Mouse (Mus musculus): ENCODE data around the gene Scd4. TPM values are rescaled to one million over a fixed set of nuclear protein-coding genes. Genes with fewer than 3 reads are reported as not detected.
A peak's percentile ranks its signal among the peaks of the same experiment; 100 is the strongest.

Scd4 gene
- polyA plus RNA-seq, 1 experiment, result 0.20 TPM

DNA sequence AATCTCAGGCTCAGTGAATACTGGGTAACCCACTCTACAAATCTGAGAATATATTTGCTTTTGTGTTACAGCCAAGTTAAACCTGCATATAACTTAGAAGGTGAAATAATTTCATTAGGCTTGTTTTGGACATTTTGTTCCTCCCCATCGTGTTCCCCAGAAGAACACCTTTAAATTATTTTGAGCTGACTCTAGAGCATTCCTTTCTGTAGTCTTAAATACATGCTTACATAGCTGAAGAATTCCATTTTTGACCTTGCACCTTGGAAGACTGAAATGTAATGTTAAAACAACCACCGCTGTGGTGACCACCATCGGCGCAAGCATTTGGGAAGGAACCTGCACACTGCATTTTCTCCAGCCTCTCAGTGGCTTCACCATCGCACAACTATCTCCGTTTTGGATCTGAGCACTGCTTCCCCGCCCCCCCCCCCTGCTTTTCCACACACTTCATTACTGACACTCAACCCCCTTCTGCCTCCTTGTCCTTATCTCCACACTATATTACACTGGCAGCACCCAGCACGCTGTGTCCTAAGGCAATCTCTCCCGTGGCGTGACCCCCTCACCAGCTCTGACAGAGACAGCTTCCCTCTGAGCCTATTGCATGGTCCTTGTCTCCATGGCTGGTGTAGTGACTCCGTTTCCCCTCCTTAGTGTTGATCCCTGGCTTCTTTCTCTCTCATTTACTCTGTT is 45.3 kb upstream of the Scd4 start:
- H3K27ac ChIP-seq (ENCODE audit: insufficient read depth, low read length), result no peak overlapping the region
- H3K27me3 ChIP-seq (ENCODE audit: control insufficient read depth, insufficient read depth, low read length), result no peaks in the 10 kb centered on the region
- no peaks in the 10 kb centered on the region for H3K36me3 ChIP-seq (ENCODE audit: control insufficient read depth, insufficient read depth, low read length)
- TF ChIP-seq CTCF (IDR thresholded peaks at IDR 0.05; ENCODE audit: extremely low read depth, insufficient read depth, insufficient read length, insufficient replicate concordance), result no peak
- no peak for TF ChIP-seq POLR2A (IDR thresholded peaks at IDR 0.05; ENCODE audit: low read depth, low read length)
- no peak for DNase-seq (ENCODE audit: low read depth in 1 of 2, low spot score in 2 of 2)
- H3K4me3 ChIP-seq (ENCODE audit: extremely low read depth, insufficient read depth, insufficient read length), result no peak overlapping the region
- H3K4me1 ChIP-seq (ENCODE audit: control insufficient read depth, insufficient read depth, insufficient read length), result peaks cover 12% of the 10 kb centered on the region; the same call in 1 of the 2 replicates
- 90% methylated on average over 11 of the region's 11 CpGs for WGBS

DNA sequence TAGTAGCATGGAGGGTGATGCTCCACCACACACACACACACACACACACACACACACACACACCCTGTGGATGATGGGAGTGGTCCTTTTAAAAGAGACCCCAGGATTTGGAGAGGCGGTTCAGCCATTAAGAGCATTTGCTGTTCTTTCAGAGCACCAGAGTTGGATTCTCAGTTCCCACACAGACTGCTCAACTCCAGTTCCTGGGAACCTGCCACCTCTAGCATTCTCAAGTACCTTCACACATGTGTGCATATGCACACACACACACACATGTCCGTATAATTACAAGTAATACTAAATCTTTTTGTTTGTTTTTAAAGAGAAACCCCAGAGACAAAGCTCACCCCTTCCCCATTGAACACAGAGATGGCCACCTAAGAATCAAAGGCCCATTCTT is 40.8 kb upstream of the Scd4 start:
- no peak for DNase-seq (ENCODE audit: low read depth in 1 of 2, low spot score in 2 of 2)
- TF ChIP-seq POLR2A (IDR thresholded peaks at IDR 0.05; ENCODE audit: low read depth, low read length), result no peak
- Histone ChIP-seq H3K27me3 (ENCODE audit: control insufficient read depth, insufficient read depth, low read length) (no peaks in the 10 kb centered on the region), H3K4me3 (ENCODE audit: extremely low read depth, insufficient read depth, insufficient read length) (no peak overlapping the region), H3K27ac (ENCODE audit: insufficient read depth, low read length) (0 out of 2 replicates have a peak overlapping the region, but pooled peaks have one; percentile 10), H3K4me1 (ENCODE audit: control insufficient read depth, insufficient read depth, insufficient read length) (peaks cover 13% of the 10 kb centered on the region; the same call in 1 of the 2 replicates), H3K36me3 (ENCODE audit: control insufficient read depth, insufficient read depth, low read length) (0 out of 2 replicates have a peak, but pooled peaks cover under 1% of the 10 kb centered on the region)
- WGBS, result 80% methylated on average over 2 of the region's 2 CpGs

DNA sequence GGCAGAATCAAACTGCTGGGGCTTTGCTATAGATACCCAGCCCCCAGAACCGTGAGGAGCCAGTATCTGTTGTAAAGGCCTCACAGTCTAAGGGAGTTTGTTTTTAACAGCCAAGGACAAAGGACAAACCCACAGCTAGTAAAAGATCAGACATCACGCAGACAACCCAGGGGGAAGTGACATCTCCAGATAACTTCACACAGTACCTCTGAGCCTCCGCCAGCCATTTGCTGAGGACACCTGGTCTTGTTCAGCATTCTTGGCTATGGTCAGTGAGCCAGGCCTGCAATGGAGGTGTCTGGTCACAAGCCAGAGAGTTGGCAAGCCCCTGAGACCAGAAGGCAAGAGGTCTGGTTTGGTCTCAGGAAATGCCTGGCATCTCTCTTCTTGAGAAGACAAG is 40.4 kb upstream of the Scd4 start:
- 48% methylated on average over 3 of the region's 3 CpGs for WGBS
- TF ChIP-seq POLR2A (IDR thresholded peaks at IDR 0.05; ENCODE audit: low read depth, low read length) (no peak), CTCF (IDR thresholded peaks at IDR 0.05; ENCODE audit: extremely low read depth, insufficient read depth, insufficient read length, insufficient replicate concordance) (no peak)
- DNase-seq (ENCODE audit: low read depth in 1 of 2, low spot score in 2 of 2), result no peak
- H3K36me3 ChIP-seq (ENCODE audit: control insufficient read depth, insufficient read depth, low read length), result 0 out of 2 replicates have a peak, but pooled peaks cover 2% of the 10 kb centered on the region
- no peaks in the 10 kb centered on the region for H3K27me3 ChIP-seq (ENCODE audit: control insufficient read depth, insufficient read depth, low read length)
- peak overlapping the region; percentile 10; the same call in 1 of the 2 replicates for H3K27ac ChIP-seq (ENCODE audit: insufficient read depth, low read length)
- peaks cover 15% of the 10 kb centered on the region; the same call in 1 of the 2 replicates for H3K4me1 ChIP-seq (ENCODE audit: control insufficient read depth, insufficient read depth, insufficient read length)
- H3K4me3 ChIP-seq (ENCODE audit: extremely low read depth, insufficient read depth, insufficient read length), result no peak overlapping the region

DNA sequence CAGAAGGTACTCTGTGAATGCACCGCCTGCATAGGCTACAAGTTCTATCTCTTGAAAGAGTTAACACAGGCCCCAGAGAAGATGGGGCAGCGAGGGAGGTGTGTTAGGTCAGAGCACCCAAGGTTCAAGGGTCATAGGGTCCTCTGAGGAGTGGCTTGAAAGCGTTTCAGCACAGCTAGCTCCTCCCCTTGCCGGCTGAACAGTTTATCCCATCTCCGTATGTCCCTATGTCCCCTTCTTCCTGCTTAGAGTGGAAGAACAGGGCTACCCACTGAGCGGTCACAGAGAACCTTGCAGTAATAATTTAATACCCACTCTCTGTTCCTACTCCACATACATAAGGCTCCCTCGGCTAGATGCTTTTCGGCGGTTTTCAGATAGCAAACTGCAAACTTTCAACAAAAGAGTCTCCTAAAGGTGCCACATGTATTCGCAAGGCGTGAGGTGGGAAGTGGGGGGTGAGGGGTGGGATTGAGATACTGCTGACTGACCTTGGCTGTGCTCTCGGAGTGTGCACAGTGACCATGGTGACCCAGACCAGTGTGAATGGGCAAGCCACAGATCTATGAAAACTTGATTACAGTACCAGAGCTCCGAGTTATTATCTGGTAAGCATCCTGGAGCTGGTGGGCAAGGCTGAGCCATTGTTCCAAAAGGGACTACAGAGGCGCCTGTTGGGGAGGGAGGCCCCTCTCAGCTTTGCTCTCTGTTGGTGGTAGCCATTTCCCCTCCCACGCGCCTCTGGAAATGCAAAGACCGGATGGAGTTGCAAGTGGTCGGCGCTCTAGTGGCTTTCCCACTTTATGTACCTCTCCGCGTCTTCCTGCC is 39.7 kb upstream of the Scd4 start, which contains the start of gene Scd2:
Gene Scd2, plus strand, starts transcription at position 734 of the 828 bp plus-strand sequence.
- Histone ChIP-seq H3K27ac (ENCODE audit: insufficient read depth, low read length) (peak within 1 kb of the TSS; percentile 60), H3K4me1 (ENCODE audit: control insufficient read depth, insufficient read depth, insufficient read length) (peaks cover 15% of the 10 kb centered on the region; the same call in 1 of the 2 replicates), H3K36me3 (ENCODE audit: control insufficient read depth, insufficient read depth, low read length) (peaks cover 5% of the 10 kb centered on the region), H3K27me3 (ENCODE audit: control insufficient read depth, insufficient read depth, low read length) (no peaks in the 10 kb centered on the region), H3K4me3 (ENCODE audit: extremely low read depth, insufficient read depth, insufficient read length) (peak within 1 kb of the TSS; percentile 64)
- WGBS, result 10% methylated on average over 21 of the region's 21 CpGs
- DNase-seq (ENCODE audit: low read depth in 1 of 2, low spot score in 2 of 2), result no peak
- TF ChIP-seq CTCF (IDR thresholded peaks at IDR 0.05; ENCODE audit: extremely low read depth, insufficient read depth, insufficient read length, insufficient replicate concordance) (no peak), POLR2A (IDR thresholded peaks at IDR 0.05; ENCODE audit: low read depth, low read length) (no peak)

DNA sequence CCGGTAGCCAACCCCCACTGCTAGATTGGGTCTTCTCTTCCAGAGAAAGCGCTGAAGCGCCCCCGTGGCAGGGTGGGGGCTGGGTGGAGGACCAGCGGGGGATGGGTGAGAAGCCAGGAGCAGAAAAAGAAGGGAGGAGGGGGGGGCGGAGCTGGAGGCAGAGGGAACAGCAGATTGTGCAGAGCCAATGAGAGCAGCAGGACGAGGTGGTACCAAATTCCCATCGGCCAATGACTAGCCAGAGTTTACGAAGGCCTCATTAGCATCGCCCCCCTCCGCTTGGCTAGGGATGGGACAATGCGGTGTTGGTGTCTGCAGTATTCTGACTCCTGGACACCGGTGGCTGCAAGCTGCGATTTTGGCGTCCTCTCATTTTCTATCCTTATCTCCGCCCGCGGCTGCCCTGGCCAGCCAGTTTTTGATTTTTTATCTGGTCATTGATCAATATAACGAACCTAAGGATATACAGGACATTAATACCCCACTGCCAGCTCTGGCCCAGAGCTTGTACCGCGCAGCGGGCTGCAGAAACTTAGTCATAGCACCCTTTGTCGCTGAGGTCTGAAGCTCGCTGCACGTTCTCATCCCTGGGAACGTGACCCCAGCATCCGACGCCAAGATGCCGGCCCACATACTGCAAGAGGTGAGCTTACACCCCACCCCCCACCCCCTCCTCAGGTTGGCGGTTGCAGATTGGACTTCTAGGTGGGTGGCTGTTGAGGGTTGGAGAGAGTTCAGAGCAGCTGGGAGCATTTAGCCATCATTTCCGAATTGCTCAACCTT is 38.9 kb upstream of the Scd4 start:
- Histone ChIP-seq H3K27ac (ENCODE audit: insufficient read depth, low read length) (peak overlapping the region; percentile 60), H3K4me3 (ENCODE audit: extremely low read depth, insufficient read depth, insufficient read length) (peak overlapping the region; percentile 64), H3K4me1 (ENCODE audit: control insufficient read depth, insufficient read depth, insufficient read length) (peaks cover 15% of the 10 kb centered on the region; the same call in 1 of the 2 replicates), H3K36me3 (ENCODE audit: control insufficient read depth, insufficient read depth, low read length) (peaks cover 10% of the 10 kb centered on the region), H3K27me3 (ENCODE audit: control insufficient read depth, insufficient read depth, low read length) (no peaks in the 10 kb centered on the region)
- peak; percentile 59 to 75 for DNase-seq (ENCODE audit: low read depth in 1 of 2, low spot score in 2 of 2)
- TF ChIP-seq POLR2A (IDR thresholded peaks at IDR 0.05; ENCODE audit: low read depth, low read length) (peak; percentile 77), CTCF (IDR thresholded peaks at IDR 0.05; ENCODE audit: extremely low read depth, insufficient read depth, insufficient read length, insufficient replicate concordance) (no peak)
- WGBS, result under 1% methylated on average over 30 of the region's 31 CpGs

DNA sequence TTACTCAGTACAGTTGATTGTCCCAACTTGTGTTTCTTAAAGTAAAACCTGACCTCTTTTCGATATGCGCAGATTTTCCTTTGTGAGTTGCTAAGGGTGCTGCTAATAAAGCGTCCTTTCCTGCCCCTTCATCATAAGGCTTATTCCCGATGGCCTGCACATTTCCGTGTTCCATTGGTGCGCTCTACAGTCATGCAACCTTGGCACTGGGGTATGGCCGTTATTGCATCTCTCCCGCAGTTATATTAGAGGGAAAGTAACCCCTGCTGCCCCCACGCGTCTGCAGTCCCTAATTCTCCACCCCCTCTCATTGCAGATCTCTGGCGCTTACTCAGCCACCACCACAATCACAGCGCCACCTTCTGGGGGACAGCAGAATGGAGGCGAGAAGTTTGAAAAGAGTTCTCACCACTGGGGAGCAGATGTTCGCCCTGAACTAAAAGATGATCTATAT is 38.3 kb upstream of the Scd4 start:
- Histone ChIP-seq H3K27me3 (ENCODE audit: control insufficient read depth, insufficient read depth, low read length) (no peaks in the 10 kb centered on the region), H3K4me1 (ENCODE audit: control insufficient read depth, insufficient read depth, insufficient read length) (peaks cover 15% of the 10 kb centered on the region; the same call in 1 of the 2 replicates), H3K36me3 (ENCODE audit: control insufficient read depth, insufficient read depth, low read length) (peaks cover 13% of the 10 kb centered on the region), H3K27ac (ENCODE audit: insufficient read depth, low read length) (peak overlapping the region; percentile 54), H3K4me3 (ENCODE audit: extremely low read depth, insufficient read depth, insufficient read length) (peak overlapping the region; percentile 64)
- WGBS, result under 1% methylated on average over 14 of the region's 14 CpGs
- TF ChIP-seq POLR2A (IDR thresholded peaks at IDR 0.05; ENCODE audit: low read depth, low read length) (0 out of 2 replicates have a peak, but pooled peaks have one; percentile 33), CTCF (IDR thresholded peaks at IDR 0.05; ENCODE audit: extremely low read depth, insufficient read depth, insufficient read length, insufficient replicate concordance) (peak; percentile 89; the same call in 1 of the 2 replicates)
- DNase-seq (ENCODE audit: low read depth in 1 of 2, low spot score in 2 of 2), result peak; percentile 79 to 92
